Mouse (Mus musculus) cerebellum, postnatal 25 days (tissue): ENCODE results near the gene Ctss.

Source experiments
- DNase-seq, 2 experiments: peaks; one replicate each; pipeline ENCODE4 v3.0.0; 2021; ENCODE audit warnings: mixed read lengths in 2 of 2

Gene Ctss

GRCm38 (mm10) chr3:95526622-95527211, at the start of gene Ctss:
TSS of gene Ctss (plus strand) at chr3:95526786.
- DNase-seq: no peak

DNA sequence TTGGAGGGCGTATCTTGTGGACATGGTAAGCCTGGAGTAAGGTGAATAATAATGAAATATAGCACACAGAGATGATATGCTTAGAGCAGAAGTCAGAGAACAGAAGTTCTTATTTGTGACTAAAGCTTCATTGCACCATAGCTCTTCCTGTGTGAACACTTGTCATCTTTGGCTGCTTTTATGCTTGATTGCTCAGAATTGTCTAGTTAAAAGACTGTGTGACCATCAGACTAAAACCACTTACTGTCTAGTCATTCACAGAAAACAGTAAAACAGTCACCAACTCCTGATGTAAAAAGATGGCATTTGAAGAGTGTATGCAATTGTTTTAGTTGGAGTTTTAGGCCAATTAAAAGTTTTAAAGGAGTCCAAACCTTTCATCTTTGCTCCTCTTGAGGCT, 47.6 kb upstream of the Ctss start:
- DNase-seq: no peak

DNA sequence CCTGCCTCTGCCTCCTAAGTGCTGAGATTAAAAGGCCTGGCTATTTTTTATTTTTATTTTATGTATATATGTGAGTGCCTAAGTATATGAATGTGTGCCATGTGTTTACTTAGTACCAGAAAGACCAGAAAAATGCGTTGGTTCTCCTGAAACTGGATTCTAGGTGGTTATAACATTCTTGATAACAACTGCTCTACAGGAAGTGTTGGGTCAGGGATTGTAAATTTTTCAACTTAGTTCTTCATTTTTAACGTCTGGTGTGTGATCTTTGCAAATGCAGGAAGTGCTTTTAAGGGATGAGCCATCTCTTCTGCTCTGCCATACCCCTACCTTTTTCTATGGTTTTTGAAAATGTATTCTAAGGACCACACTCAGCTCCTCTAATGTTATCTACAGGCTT, 40.2 kb upstream of the Ctss start:
- DNase-seq: no peak

DNA sequence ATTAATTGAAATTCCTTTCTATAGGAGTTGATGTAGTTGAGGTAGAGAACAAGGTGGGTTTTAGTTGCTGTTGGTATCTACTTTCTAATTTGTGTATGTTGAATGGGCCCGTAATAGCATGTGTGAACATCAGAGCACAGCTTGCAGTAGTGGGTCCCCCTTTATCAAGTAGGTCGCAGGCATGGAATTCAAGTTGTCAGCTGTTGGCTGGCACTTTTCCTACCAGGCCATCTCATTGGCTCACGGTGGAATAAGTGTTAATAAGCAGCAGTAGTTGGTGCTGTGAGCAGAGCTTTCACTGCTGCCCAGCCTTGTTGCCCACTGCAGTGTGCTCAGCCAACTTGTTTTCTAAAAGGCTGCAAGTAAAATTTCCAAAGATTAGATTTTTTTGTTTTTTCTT, 37.9 kb upstream of the Ctss start:
- no peak for DNase-seq

DNA sequence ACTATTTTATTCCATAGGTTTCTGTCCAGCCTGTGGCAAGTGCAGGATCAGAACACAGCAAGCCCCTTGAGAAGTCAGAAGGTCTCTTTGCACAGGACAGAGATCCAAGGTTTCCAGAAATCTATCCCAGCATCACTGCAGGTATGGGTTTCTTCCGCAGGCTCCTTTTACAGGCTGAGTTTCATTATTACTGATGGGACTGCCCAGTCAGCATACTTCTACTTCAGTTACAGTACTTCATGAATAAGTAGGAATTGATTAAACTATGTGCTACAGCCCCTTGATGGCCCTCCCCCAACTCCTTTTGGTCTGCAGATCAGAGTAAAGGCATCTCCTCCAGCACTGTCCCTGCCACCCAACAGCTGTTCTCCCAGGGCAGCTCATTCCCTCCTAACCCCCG, 36.3 kb upstream of the Ctss start:
- no peak for DNase-seq

DNA sequence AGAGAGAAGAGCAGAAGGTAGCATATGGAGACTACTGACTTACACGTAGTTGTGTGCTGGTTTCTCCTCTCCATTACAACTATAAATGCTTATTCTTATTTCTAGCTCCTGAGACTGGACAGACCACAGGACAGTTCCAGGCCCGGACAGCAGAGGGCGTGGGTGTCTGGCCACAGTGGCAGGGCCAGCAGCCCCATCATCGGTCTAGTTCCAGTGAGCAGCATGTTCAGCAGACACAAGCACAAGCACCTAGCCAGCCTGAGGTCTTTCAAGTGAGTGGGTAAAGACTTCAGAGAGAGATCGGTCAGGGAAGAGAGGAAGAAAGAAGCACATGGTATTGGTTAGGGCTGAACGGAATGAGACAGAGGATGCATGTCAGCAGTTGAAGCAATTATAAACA, 32.2 kb upstream of the Ctss start:
- DNase-seq: peak; percentile 72 to 83

- DNase-seq: no peak
Observed at GRCm38 (mm10) chr3:95498229-95498628, 28.4 kb upstream of the Ctss start.

DNA sequence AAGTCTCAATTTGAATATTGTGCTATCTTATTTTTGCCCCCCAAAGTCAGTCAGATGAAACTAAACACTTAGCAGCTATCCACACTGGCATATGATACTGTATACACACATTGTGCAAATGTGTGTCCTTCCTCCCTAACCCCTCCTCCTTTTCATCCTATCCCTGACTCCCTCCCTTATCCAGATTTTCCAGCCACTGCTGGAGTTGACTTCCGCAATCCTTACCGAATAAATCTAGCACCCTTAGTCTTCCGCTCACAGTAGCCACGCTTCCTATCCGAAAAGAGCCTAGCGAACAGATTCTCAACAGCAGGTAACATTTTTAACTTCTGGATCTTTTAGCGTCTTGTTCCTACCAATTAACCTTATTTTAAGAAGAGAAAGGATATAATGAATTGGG, 27.6 kb upstream of the Ctss start, which contains the start of gene Ctsk:
Gene Ctsk, plus strand, starts transcription at position 233 of the 400 bp plus-strand sequence.
- no peak for DNase-seq

GRCm38 (mm10) chr3:95499496-95500140, 27.0 kb upstream of the Ctss start:
- no peak for DNase-seq

DNA sequence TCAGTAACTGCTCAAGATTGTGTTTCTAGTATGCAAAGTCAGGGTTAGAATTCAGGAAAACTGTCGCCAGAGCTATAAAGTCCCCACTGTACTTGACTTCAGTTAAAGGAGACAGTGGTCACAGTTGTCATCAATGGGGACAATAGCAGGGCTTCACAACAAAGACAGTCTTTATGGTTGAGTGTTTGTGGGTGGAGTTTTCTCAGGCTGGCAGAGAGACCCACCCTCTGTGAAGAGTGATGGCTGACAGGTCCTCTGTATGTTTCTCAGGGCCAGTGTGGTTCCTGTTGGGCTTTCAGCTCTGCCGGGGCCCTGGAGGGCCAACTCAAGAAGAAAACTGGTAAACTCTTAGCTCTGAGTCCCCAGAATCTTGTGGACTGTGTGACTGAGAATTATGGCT, 24.3 kb upstream of the Ctss start:
- DNase-seq: no peak

- DNase-seq: peak; percentile 76 to 81
Observed at GRCm38 (mm10) chr3:95509348-95509747, 17.2 kb upstream of the Ctss start.

- no peak for DNase-seq
Observed at GRCm38 (mm10) chr3:95511611-95512180, 14.9 kb upstream of the Ctss start.

DNA sequence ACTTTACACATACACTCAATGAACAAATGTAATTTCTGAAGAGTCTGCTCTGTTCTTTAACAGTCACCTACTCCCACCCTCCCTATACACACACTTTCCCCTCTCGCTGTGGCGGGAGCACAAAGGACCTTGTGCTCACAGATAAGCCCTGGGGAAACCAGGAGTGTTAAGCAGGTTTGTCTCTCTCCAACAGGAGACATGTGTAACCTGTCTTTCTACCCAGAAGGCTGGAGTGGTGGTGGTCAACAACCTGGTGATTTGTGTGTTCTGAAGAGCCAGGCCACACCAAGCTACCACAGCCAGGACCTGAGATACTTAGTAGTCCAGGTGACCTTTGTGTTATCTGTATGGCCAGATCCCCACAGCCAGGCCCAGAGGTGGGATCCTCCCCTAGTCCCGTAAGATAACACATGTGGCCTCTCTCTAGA, 10.0 kb upstream of the Ctss start:
- no peak for DNase-seq

DNA sequence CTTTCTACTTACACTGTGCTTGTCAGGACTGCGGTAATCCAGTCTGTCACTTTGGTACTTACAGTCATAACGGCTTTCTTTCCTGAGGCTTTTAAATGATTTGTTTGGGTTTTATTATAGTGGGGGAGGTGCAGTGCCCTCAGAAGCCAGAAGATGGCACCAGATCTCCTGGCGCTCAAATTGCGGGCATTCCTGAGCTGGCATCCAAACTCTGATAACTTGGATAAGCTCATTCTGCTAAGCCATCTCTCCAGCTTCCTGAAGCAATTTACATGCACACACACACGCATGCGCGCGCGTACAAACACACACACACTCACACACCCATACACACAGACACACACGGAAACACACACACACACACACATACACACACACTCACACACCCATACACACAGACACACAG, 9.1 kb upstream of the Ctss start:
- DNase-seq: peak; percentile 78 to 84

GRCm38 (mm10) chr3:95518891-95519290, 7.7 kb upstream of the Ctss start:
- no peak for DNase-seq

DNA sequence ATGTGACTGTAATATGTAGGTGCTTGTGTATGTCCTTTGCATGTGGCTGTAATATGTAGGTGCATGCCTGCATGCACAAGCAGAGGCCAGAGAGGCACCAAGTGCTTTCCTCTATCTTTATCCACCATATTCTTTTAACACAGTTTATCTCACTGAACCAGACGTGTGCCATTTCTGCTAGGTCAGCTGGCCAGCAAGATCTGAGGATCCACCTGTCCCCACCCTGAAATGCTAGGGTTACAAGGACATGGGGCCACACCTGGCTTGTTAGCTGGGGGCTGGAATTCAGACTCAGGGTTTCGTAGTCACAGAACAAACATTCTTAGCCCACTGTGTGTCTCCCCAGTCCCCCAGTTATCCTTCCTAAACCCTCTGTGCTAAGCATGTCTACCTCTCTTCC, 7.3 kb upstream of the Ctss start:
- DNase-seq: no peak

GRCm38 (mm10) chr3:95520100-95520499, 6.5 kb upstream of the Ctss start:
- DNase-seq: no peak

GRCm38 (mm10) chr3:95521168-95521567, 5.4 kb upstream of the Ctss start:
- no peak for DNase-seq

DNA sequence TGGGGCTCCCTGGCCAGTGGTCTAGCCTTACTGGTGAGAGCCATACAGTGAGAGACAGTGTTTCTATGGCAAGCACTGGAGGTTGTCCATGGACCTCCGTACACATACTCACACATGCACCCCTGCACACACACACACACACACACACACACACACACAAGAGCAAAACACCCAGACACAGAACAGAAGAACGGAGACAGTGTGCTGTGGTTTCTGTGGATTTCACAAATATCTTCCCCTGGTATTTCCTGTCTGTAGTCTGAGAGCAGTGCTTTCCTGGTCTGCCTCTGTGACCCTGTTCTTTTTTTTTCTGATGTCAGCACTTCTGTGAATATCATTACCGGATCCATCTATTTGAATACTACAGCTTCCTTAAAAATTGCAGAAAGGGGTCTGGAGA, 2.9 kb upstream of the Ctss start:
- DNase-seq: no peak

GRCm38 (mm10) chr3:95524673-95525072, 1.9 kb upstream of the Ctss start:
- DNase-seq: no peak

DNA sequence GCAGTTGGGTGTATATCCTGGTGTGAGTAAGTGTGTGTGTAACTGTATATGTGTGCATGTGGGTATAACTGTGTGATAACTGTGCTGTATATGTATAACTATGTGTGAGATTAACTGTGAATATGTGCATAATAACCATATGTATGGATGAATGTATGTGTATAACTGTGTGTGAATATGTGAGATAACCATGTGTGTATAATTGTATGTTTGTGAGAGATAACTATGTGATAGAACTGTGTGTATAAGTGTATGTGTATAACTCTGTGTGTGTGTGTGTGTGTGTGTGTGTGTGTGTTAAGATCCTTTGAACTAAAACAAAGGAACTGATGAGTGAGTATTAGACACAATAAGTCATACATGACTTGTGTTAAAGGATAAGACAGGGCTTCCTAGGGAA, 475 bp upstream of the Ctss start:
- DNase-seq: no peak

DNA sequence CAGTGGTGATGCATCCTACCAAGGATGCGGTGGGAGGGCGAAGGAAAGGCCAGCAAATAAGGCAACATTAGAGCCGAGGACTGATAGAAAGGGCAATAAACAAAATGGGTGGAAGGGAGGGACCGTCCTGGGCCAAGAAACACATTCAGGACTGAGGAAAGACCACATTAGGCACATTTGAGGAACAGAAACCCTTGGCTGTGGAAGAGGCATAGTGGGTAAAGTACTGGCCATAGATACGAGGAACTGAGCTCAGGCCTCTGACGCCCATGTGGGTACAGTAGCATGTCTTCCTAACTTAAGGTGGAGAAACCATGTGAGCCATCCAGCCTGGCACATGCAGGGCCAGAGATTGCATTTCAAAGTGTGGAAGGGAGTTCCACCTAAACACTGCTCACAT, 3.2 kb downstream of the Ctss start:
- no peak for DNase-seq

DNA sequence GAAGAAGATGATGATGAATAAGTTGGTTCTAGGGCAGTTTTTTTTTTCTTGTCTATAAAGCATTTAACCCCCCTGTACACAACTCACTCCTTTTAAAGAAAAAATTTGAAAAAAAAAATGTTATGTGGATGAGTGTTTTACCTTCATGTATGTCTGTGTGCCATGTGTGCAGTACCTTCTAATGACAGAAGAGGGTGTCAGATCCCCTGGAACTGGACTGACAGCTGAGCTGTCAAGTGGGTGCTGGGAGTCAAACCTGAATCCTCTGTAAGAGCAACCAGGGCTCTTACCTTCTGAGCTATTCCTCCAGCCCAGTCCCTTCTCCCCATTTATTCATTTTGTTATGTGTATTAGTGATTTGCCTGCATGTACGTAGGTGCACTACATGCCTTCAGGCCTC, 4.4 kb downstream of the Ctss start:
- no peak for DNase-seq

- no peak for DNase-seq
Observed at GRCm38 (mm10) chr3:95533364-95533763, 6.8 kb downstream of the Ctss start.

GRCm38 (mm10) chr3:95534927-95535326, 8.3 kb downstream of the Ctss start:
- no peak for DNase-seq
